In genomic region chr7:37262846-37263245, GRCm38 (mm10) we compare ENCODE assay signal across 11 mouse cellular contexts.
"Had no signal": no experiment of that assay in that cellular context is flagged by ENCODE, and none has a peak within 500 bp of the region (broad histone marks: within the 10 kb centered on the region; RNA-seq: fewer than 3 reads in every experiment).

No protein-coding gene starts in this region.

- ATAC-seq: liver, embryonic 12.5 days had no signal

- H3K4me3 ChIP-seq: limb, embryonic 15.5 days; liver, embryonic 12.5 days; lung, embryonic 15.5 days; myocyte; neural tube, embryonic 15.5 days had no signal

- DNase-seq: kidney, adult 9 months; kidney, postnatal 36 days; layer of hippocampus, adult 9-11 months; layer of hippocampus, postnatal 36 days; thymus, postnatal 4 days had no signal

- H3K27ac ChIP-seq: kidney, postnatal 0 days; limb, embryonic 15.5 days; liver, embryonic 12.5 days; lung, embryonic 15.5 days; neural tube, embryonic 15.5 days had no signal

- H3K27me3 ChIP-seq: limb, embryonic 15.5 days; liver, embryonic 12.5 days; lung, embryonic 15.5 days; neural tube, embryonic 15.5 days had no signal

- H3K36me3 ChIP-seq: limb, embryonic 15.5 days; liver, embryonic 12.5 days; lung, embryonic 15.5 days; neural tube, embryonic 15.5 days had no signal

- H3K4me1 ChIP-seq: limb, embryonic 15.5 days; liver, embryonic 12.5 days; lung, embryonic 15.5 days; neural tube, embryonic 15.5 days had no signal

- H3K4me2 ChIP-seq: limb, embryonic 15.5 days; liver, embryonic 12.5 days; lung, embryonic 15.5 days; neural tube, embryonic 15.5 days had no signal

- H3K9ac ChIP-seq: limb, embryonic 15.5 days; liver, embryonic 12.5 days; lung, embryonic 15.5 days; neural tube, embryonic 15.5 days had no signal

- H3K9me3 ChIP-seq: limb, embryonic 15.5 days; lung, embryonic 15.5 days; neural tube, embryonic 15.5 days had no signal
